Mouse (Mus musculus): ENCODE data around the gene Tent5c.

- TF ChIP-seq POLR2A (IDR thresholded peaks at IDR 0.05; ENCODE audit: insufficient read length, low read depth) (no peak), SRF (IDR thresholded peaks at IDR 0.05; ENCODE audit: control insufficient read depth, insufficient read length, low read depth) (no peak), MAX (IDR thresholded peaks at IDR 0.05; ENCODE audit: low read depth) (no peak), CEBPB (IDR thresholded peaks at IDR 0.05; ENCODE audit: insufficient read depth, poor library complexity, severe bottlenecking) (no peak), USF1 (IDR thresholded peaks at IDR 0.05; ENCODE audit: low read depth) (no peak), MYOG (IDR thresholded peaks at IDR 0.05; ENCODE audit: control insufficient read depth in 1 of 3, insufficient read depth in 1 of 3, insufficient read length in 2 of 3, low read depth in 2 of 3) (no peak), POLR2AphosphoS2 (IDR thresholded peaks at IDR 0.05; ENCODE audit: insufficient read length, low read depth) (no peak), TCF12 (IDR thresholded peaks at IDR 0.05; ENCODE audit: insufficient read depth, poor library complexity, severe bottlenecking) (no peak), MYOD1 (IDR thresholded peaks at IDR 0.05; ENCODE audit: control insufficient read depth in 1 of 3, insufficient read length in 2 of 3, low read depth in 2 of 3) (no peak), TCF3 (IDR thresholded peaks at IDR 0.05; ENCODE audit: insufficient read length, low read depth) (no peak), E2F4 (IDR thresholded peaks at IDR 0.05; ENCODE audit: insufficient read depth) (no peak), REST (IDR thresholded peaks at IDR 0.05; ENCODE audit: insufficient read depth, insufficient read length) (no peak)
Observed at GRCm38 (mm10) chr3:100408351-100409043, 80.6 kb downstream of the Tent5c start.
